Mouse (Mus musculus) MEL (cell line): ENCODE measurements around the gene Axl.

Experiments used
- CTCF ChIP-seq, 3 experiments: IDR thresholded peaks in 2 of 3; conservative IDR thresholded peaks in 1 of 3; 2 replicates each; pipeline ENCODE4 v1.5.1; 2011 to 2012; ENCODE audit warnings: low read length in 3 of 3, low read depth in 2 of 3, mild to moderate bottlenecking in 2 of 3, improper control_type of control experiment in 1 of 3, inconsistent platforms in 1 of 3, mixed read lengths in 1 of 3, moderate library complexity in 1 of 3; ENCODE audit not compliant: control insufficient read depth in 1 of 3, insufficient read depth in 1 of 3, poor library complexity in 1 of 3, severe bottlenecking in 1 of 3
- EP300 ChIP-seq, 2 experiments: IDR thresholded peaks; 2 replicates each; pipeline ENCODE4 v1.6.1; 2011; ENCODE audit warnings: improper control_type of control experiment in 2 of 2, low read length in 2 of 2, low read depth in 1 of 2, mild to moderate bottlenecking in 1 of 2
- ETS1 ChIP-seq: IDR thresholded peaks from 2 replicates; pipeline ENCODE4 v1.6.1; 2012; ENCODE audit warnings: low read depth, mild to moderate bottlenecking, inconsistent platforms, low read length, improper control_type of control experiment, moderate library complexity
- GATA1 ChIP-seq: IDR thresholded peaks from 2 replicates; pipeline ENCODE4 v1.6.1; 2011; ENCODE audit warnings: low read depth, low read length, improper control_type of control experiment
- MAX ChIP-seq: IDR thresholded peaks from 2 replicates; pipeline ENCODE4 v1.6.1; 2011; ENCODE audit warnings: low read length, improper control_type of control experiment
- POLR2A ChIP-seq, 2 experiments: IDR thresholded peaks; 2 replicates each; pipeline ENCODE4 v1.6.1; 2011 to 2012; ENCODE audit warnings: low read length in 2 of 2, mild to moderate bottlenecking in 2 of 2, control low read depth in 1 of 2, improper control_type of control experiment in 1 of 2, low read depth in 1 of 2, moderate library complexity in 1 of 2; ENCODE audit not compliant: control insufficient read depth in 1 of 2, insufficient read depth in 1 of 2, poor library complexity in 1 of 2
- POLR2AphosphoS5 ChIP-seq: IDR thresholded peaks from 2 replicates; pipeline ENCODE4 v1.6.1; 2012; ENCODE audit warnings: low read depth, borderline replicate concordance, mild to moderate bottlenecking, inconsistent platforms, low read length, moderate library complexity, mixed read lengths
- RAD21 ChIP-seq: IDR thresholded peaks from 2 replicates; pipeline ENCODE4 v1.6.1; 2011; ENCODE audit warnings: mild to moderate bottlenecking, low read depth, low read length, improper control_type of control experiment
- USF2 ChIP-seq, 2 experiments: IDR thresholded peaks; 2 replicates each; pipeline ENCODE4 v1.6.1; 2011 to 2012; ENCODE audit warnings: improper control_type of control experiment in 2 of 2, low read length in 2 of 2, borderline replicate concordance in 1 of 2, inconsistent platforms in 1 of 2, low read depth in 1 of 2, mild to moderate bottlenecking in 1 of 2; ENCODE audit not compliant: insufficient read depth in 1 of 2
- ZC3H11A ChIP-seq: IDR thresholded peaks from 2 replicates; pipeline ENCODE4 v1.6.1; 2012; ENCODE audit warnings: low read depth, mild to moderate bottlenecking, inconsistent platforms, low read length, improper control_type of control experiment
- ZNF384 ChIP-seq: IDR thresholded peaks from 2 replicates; pipeline ENCODE4 v1.6.1; 2012; ENCODE audit warnings: low read depth, mild to moderate bottlenecking, inconsistent platforms, low read length, improper control_type of control experiment

GRCm38 (mm10) chr7:25781937-25782610 lies 6.4 kb downstream of the Axl start:
- TF ChIP-seq CTCF (IDR thresholded peaks at IDR 0.05 in 2 of 3, conservative IDR thresholded peaks at IDR 0.05 in 1 of 3; ENCODE audit: control insufficient read depth in 1 of 3, insufficient read depth in 1 of 3, low read depth in 2 of 3, low read length in 3 of 3, poor library complexity in 1 of 3, severe bottlenecking in 1 of 3) (no peak), MAX (no peak), RAD21 (no peak), POLR2A (IDR thresholded peaks at IDR 0.05; ENCODE audit: control insufficient read depth in 1 of 2, insufficient read depth in 1 of 2, low read depth in 1 of 2, low read length in 2 of 2, poor library complexity in 1 of 2) (no peak), ZNF384 (no peak), POLR2AphosphoS5 (no peak), USF2 (IDR thresholded peaks at IDR 0.05; ENCODE audit: borderline replicate concordance in 1 of 2, insufficient read depth in 1 of 2, low read depth in 1 of 2, low read length in 2 of 2) (no peak), ETS1 (no peak), GATA1 (no peak), ZC3H11A (no peak), EP300 (IDR thresholded peaks at IDR 0.05; ENCODE audit: low read depth in 1 of 2, low read length in 2 of 2) (no peak)
